Mouse (Mus musculus) E14TG2a.4 (cell line): ENCODE data around the gene Epn2.

Source experiments
- CTCF ChIP-seq: conservative IDR thresholded peaks from 2 replicates; pipeline ENCODE4 v1.5.1; 2014; ENCODE audit warnings: low read length
- NANOG ChIP-seq: IDR thresholded peaks from 2 replicates; pipeline ENCODE4 v1.6.1; 2014; ENCODE audit warnings: borderline replicate concordance, low read length, mixed read lengths
- POU5F1 ChIP-seq: IDR thresholded peaks from 2 replicates; pipeline ENCODE4 v1.6.1; 2014; ENCODE audit warnings: low read length, borderline replicate concordance

DNA sequence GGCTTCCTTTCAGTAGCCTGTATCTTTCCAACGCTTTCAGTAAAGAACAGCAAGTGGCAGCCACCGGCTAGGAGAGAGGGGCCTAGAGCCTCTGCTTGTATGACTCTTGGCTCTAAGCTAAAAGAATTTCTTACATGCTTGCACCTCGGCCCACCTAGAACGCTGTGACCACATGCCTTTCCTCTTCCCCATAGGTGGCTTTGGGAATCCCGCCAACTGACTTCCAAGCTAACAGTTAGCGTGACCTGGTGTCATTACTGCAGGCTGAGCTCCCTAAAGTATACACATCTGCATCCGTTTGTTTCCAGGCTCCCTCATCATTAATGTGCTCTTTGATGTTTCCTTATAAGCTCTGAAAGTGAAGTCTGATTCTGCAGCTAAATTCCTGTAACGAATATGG, 75.6 kb downstream of the Epn2 start:
- TF ChIP-seq CTCF: no peak
- TF ChIP-seq POU5F1: no peak
- no peak for TF ChIP-seq NANOG
